In the genomic region with DNA sequence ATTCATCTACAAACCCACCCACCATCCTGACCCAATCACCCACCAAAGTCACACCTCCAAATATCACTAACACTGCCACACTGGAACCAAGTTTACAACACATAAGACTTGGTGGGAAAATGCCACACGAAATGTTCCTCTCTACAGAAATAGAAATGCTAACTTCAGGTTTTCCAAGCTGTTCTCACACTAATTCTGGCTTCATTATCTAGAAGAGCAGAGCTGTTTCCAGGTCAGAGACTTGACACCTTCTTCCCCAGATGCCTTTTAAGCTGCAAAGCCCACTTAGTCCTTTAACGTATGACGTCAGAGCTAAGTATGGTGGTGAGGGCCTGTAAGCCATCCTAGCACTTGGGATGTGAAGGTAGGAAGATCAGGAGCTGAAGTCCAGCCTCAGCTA, we compare ENCODE assay signal across 16 mouse cellular contexts. TPM values are rescaled to one million over a fixed set of nuclear protein-coding genes. Genes with fewer than 3 reads are reported as not detected.
DNase-seq lines count a peak whose midpoint lies in the region; ATAC-seq lines count a peak whose summit lies in the region.
"Had no signal": no experiment of that assay in that cellular context is flagged by ENCODE, and none has a peak within 500 bp of the region (broad histone marks: within the 10 kb centered on the region; RNA-seq: fewer than 3 reads in every experiment).

No protein-coding gene starts in this region.

- intact Hi-C loops in left cerebral cortex, postnatal 10 days (cut with DNase I): no loop called here

- DNase-seq in frontal cortex, postnatal 10 days (ENCODE audit: low spot score in 2 of 2): no peak
- DNase-seq in left cerebral cortex, adult 11 months (ENCODE audit: low spot score): peak; percentile 10
- no peak for DNase-seq in left cerebral cortex, postnatal 10 days (ENCODE audit: extremely low spot score in 1 of 2, low spot score in 2 of 2)
- peak; percentile 12 to 23 for DNase-seq in right cerebral cortex, adult 2 months (ENCODE audit: low spot score in 2 of 2)
- no peak for DNase-seq in right cerebral cortex, postnatal 10 days (ENCODE audit: low spot score in 2 of 2)
- no peak for DNase-seq in spleen, postnatal 36 days (ENCODE audit: low spot score in 2 of 2)
- DNase-seq: adrenal gland, postnatal 10 days; cerebellum, adult 18-20 months; cerebellum, postnatal 14 days; embryo, embryonic 11 days; gastrocnemius, postnatal 10 days; heart, adult 2 months had no signal

- peak; percentile 83 for ATAC-seq in frontal cortex, adult (ENCODE audit: low TSS enrichment)
- ATAC-seq: forebrain, embryonic 14.5 days had no signal

RNA-seq across cellular contexts. Expression of a gene that starts 28.2 kb away (rescaled TPM):
- total RNA-seq in left cerebral cortex, postnatal 10 days (2021): 100 to 1,000 TPM; 146 to 150 TPM

RNA-seq across cellular contexts. Expression of a gene that starts 36.2 kb away (rescaled TPM):
- under 1 TPM; 0.28 to 0.32 TPM for total RNA-seq in left cerebral cortex, postnatal 10 days (2021)
- total RNA-seq: common myeloid progenitor, adult 5-6 weeks; MEL had no signal

Comparison
In these comparisons a context has a peak if more than half of its experiments do, and no peak if none do; other contexts are left out.
1. DNase-seq: peak in left cerebral cortex, adult 11 months (single experiment) and right cerebral cortex, adult 2 months (2 of 2); none in frontal cortex, postnatal 10 days (0 of 2), left cerebral cortex, postnatal 10 days (0 of 2), right cerebral cortex, postnatal 10 days (0 of 2) and spleen, postnatal 36 days (0 of 2).